Mouse (Mus musculus) hindbrain, embryonic 14.5 days (tissue): ENCODE measurements at regions not wholly inside any gene's neighbourhood (a gene's known extent, or its start where the extent isn't known, plus 50 kb on each side); places are given as distances from the start of the nearest gene placed in this dataset.

Experiments used
- ATAC-seq: fragments of 200-750 bp; cut with Nextera tagmentation; 2 replicates; pipeline ENCODE4 v1.8.0; 2017; ENCODE audit warnings: moderate number of reproducible peaks, mild to moderate bottlenecking, moderate TSS enrichment, moderate library complexity; ENCODE audit not compliant: low FRiP score
- DNase-seq: peaks from one replicate; pipeline ENCODE4 v3.0.0-alpha.2; 2015; ENCODE audit warnings: low spot score
- H3K27ac ChIP-seq: fragments of 300-500 bp; sonication (generic); 2 replicates; pipeline ENCODE4 v1.5.1; 2014; ENCODE audit warnings: mild to moderate bottlenecking, moderate library complexity
- H3K27me3 ChIP-seq: fragments of 300-500 bp; sonication (generic); 2 replicates; pipeline ENCODE4 v1.6.1; 2014; ENCODE audit warnings: mild to moderate bottlenecking, low read length, mixed read lengths; ENCODE audit not compliant: control insufficient read depth, insufficient read depth
- H3K36me3 ChIP-seq: fragments of 300-500 bp; sonication (generic); replicated peaks from 2 replicates; pipeline ENCODE4 v1.6.1; 2014; ENCODE audit not compliant: control insufficient read depth, insufficient read depth
- H3K4me1 ChIP-seq: fragments of 300-500 bp; sonication (generic); replicated peaks from 2 replicates; pipeline ENCODE4 v1.6.1; 2014; ENCODE audit warnings: antibody characterized with exemption, low read length, mixed read lengths; ENCODE audit not compliant: control insufficient read depth, insufficient read depth
- H3K4me2 ChIP-seq: fragments of 300-500 bp; sonication (generic); replicated peaks from 2 replicates; pipeline ENCODE4 v1.6.1; 2014; ENCODE audit warnings: mild to moderate bottlenecking, moderate library complexity
- H3K4me3 ChIP-seq: fragments of 300-500 bp; sonication (generic); replicated peaks from 2 replicates; pipeline ENCODE4 v1.5.1; 2014; ENCODE audit warnings: mild to moderate bottlenecking, low read length
- H3K9ac ChIP-seq: fragments of 300-500 bp; sonication (generic); 2 replicates; pipeline ENCODE4 v1.6.1; 2014
- H3K9me3 ChIP-seq: fragments of 300-500 bp; sonication (generic); 2 replicates; pipeline ENCODE4 v1.6.1; 2016; ENCODE audit warnings: low read length; ENCODE audit not compliant: control insufficient read depth
- WGBS: fragments of 180-500 bp; shearing (Covaris S2); extraction: QIAGEN DNeasy Blood & Tissue Kit; methylation state at CpG from one replicate; pipeline ENCODE4 v1.1.7; 2014; 5-methylcytosine and 5-hydroxymethylcytosine counted together

GRCm38 (mm10) chrX:11212811-11213210, 86.2 kb upstream of the H2al1a start:
- H3K27ac ChIP-seq: no peak overlapping the region
- no peak for DNase-seq
- 0 out of 2 replicates have a peak, but pooled peaks cover 3% of the 10 kb centered on the region for H3K27me3 ChIP-seq
- no peaks in the 10 kb centered on the region for H3K4me1 ChIP-seq
- no peak overlapping the region for H3K4me3 ChIP-seq
- no peaks in the 10 kb centered on the region for H3K9me3 ChIP-seq
- H3K4me2 ChIP-seq: no peak overlapping the region
- ATAC-seq: no peak
- no peaks in the 10 kb centered on the region for H3K36me3 ChIP-seq
- no peak overlapping the region for H3K9ac ChIP-seq
- 83% methylated on average over 1 of the region's 1 CpGs for WGBS

DNA sequence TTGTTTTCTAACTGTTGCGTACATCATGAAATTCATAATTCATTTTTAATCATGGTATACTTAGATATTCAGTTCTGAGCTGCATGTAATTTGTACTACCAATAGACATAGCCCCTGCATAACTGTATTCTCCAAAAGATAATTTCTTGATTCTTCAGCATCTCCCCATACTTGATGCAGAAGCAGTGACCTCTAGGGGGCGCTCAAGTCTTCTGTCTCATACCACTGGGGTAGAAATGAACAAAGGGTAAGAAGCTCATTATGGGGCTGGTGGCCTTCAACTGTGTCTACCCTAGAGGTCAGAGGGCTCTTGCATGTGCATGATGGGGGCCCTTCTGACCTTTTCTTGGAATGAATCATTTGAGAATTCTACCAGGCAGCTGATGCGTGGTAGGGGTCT, 85.6 kb upstream of the H2al1a start:
- no peak overlapping the region for H3K4me2 ChIP-seq
- H3K4me1 ChIP-seq: no peaks in the 10 kb centered on the region
- no peaks in the 10 kb centered on the region for H3K36me3 ChIP-seq
- no peak overlapping the region for H3K9ac ChIP-seq
- ATAC-seq (no peak), DNase-seq (no peak)
- H3K4me3 ChIP-seq: no peak overlapping the region
- no peak overlapping the region for H3K27ac ChIP-seq
- H3K27me3 ChIP-seq: 0 out of 2 replicates have a peak, but pooled peaks cover 3% of the 10 kb centered on the region
- 63% methylated on average over 3 of the region's 3 CpGs for WGBS
- no peaks in the 10 kb centered on the region for H3K9me3 ChIP-seq

DNA sequence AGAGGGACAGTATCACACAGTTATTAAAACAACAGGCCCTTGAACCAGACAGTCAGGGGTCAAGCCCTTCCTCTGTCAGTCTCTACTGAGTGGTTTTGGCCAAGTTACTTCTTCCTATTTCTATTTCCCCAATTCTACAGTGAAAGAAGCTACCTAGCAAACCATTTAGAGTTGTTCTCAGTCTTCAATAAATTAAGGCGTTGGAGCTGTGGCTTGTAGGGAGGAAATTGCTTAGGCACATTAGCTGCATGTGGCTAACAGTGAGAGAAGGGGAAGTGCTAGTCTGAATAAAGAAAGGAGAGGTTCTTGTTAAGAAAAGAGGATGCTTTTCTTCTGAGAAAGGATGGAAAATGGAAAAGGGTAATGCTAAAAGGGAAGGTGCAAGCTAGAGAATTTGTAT, 60.0 kb upstream of the H2al1a start:
- Histone ChIP-seq H3K36me3 (no peaks in the 10 kb centered on the region), H3K4me2 (no peak overlapping the region), H3K27me3 (no peaks in the 10 kb centered on the region; the same call in 1 of the 2 replicates), H3K9ac (no peak overlapping the region), H3K9me3 (no peaks in the 10 kb centered on the region), H3K4me3 (no peak overlapping the region), H3K27ac (no peak overlapping the region), H3K4me1 (no peaks in the 10 kb centered on the region)
- 85% methylated on average over 1 of the region's 1 CpGs for WGBS
- no peak for ATAC-seq
- no peak for DNase-seq

GRCm38 (mm10) chrX:11245576-11245975, 53.5 kb upstream of the H2al1a start:
- Histone ChIP-seq H3K4me3 (no peak overlapping the region), H3K9me3 (no peaks in the 10 kb centered on the region), H3K27ac (no peak overlapping the region), H3K4me1 (no peaks in the 10 kb centered on the region), H3K36me3 (no peaks in the 10 kb centered on the region), H3K4me2 (no peak overlapping the region), H3K27me3 (no peaks in the 10 kb centered on the region; the same call in 1 of the 2 replicates), H3K9ac (no peak overlapping the region)
- 92% methylated on average over 3 of the region's 3 CpGs for WGBS
- DNase-seq (no peak), ATAC-seq (no peak)
